Mouse (Mus musculus) gonadal fat pad, adult 2 months (tissue): Measurements from ENCODE around the gene Sertad4. TPM values are rescaled to one million over a fixed set of nuclear protein-coding genes. Genes with fewer than 3 reads are reported as not detected.

ENCODE experiments used
- DNase-seq: peaks from one replicate; pipeline ENCODE4 v3.0.0-alpha.2; 2012; ENCODE audit warnings: low read depth
- polyA plus RNA-seq: library from polyadenylated mRNA; depleted of rRNA; stranded (reverse); fragments of >200 nt; gene quantifications from 2 replicates; pipeline ENCODE4 v1.2.3, GENCODE M21; 2012; rRNA removed

Sertad4 gene
- polyA plus RNA-seq, 1 experiment = 4.3 TPM

GRCm38 (mm10) chr1:192806168-192807157 is 49.1 kb downstream of the Sertad4 start:
- DNase-seq = peak; percentile 69

- no peak for DNase-seq
Measured at GRCm38 (mm10) chr1:192800338-192800737, 55.2 kb downstream of the Sertad4 start.

- DNase-seq = no peak
Measured at GRCm38 (mm10) chr1:192799165-192799991, 56.2 kb downstream of the Sertad4 start.

DNA sequence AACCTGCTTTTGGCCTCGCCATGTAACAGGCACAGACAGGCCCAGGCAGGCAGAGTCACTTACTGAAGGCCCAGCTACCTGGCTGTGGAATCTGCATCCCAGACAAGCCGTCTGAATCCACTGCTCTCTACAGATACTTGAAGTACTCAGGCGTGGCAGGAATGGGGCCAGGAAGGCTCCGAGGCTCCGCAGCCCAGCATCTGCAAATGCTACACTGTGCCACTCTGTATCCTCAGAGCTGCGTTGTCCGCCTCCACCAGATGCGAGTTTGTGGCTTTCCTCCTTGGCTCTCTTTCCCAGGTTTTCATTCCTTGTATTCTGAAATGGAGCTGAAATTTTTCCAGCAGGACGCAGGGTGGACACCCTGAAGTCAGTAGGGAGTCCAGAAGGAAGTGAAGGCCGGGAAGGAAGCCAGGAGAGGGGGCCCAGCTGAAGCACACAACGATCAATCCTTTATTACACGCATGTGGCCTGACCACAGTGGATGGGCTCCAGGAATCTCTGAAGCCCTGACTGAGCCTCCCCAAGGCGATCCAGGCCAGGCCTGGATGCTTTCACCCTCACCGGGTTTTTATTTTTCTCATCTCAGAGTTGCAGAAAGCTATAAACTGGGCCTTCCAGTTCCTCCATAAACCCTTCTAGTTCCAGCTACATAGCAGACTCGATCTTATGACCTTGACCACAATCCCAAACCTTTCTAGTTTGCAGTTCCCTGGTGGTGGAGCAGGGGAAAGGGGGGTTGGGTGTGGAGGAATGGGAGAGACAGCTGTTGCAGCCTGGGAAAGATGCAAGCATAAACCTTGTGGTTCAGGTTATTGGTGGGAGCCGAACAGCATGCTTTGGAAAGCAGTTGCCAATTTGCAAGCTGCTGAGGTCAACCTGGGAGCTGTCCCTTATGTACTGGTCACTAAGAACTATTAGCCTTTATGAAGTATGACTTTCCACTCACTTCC is 57.1 kb downstream of the Sertad4 start:
- DNase-seq = no peak

GRCm38 (mm10) chr1:192797011-192797274 is 58.6 kb downstream of the Sertad4 start:
- DNase-seq = no peak

DNA sequence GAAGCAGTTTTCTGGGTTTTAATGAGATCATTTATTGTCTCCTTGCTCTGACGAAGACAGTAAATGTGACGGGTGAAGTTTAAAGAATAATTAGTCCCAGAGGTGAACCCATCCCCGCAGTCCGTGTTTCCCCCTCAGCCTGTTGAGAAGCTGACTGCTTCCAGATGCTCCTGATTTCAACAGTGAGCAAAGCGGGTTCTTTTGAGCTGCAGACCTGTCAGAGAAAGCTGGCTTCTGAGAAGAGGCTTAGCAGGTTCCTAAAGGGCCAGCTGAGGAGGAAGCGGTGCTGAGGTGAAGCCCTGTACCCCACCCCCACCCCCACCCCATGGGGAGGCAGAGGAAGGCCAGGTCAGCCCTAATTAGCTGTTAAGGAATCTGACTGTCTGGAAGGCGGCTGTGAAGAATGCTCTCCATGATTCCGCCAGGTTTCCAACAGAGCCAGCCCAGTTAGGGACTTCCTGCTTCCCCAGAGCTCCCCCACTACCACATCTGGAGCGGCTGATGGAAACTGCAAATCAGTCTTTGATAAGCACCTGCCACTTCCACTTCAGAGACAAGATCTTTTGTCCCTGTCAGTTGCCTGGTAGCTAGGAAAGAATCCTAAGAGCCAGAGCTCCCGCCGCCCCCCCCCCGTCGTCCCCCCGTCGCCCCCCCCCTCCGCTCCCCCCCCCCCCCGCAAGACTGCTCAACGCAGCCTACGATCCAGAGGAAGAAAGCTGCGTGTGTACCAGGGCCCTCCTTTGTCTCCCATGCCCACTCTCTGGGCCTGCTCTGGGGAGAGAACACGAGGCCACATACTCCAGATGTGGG is 59.1 kb downstream of the Sertad4 start:
- no peak for DNase-seq

GRCm38 (mm10) chr1:192794957-192795745 is 60.4 kb downstream of the Sertad4 start:
- no peak for DNase-seq

Other genes with a start within 250 kb of the Sertad4 start
- gene Hhat, start 84.5 kb downstream of the Sertad4 start, polyA plus RNA-seq = 6.0 and 6.8 TPM in 2 replicates
- gene Syt14, start 180.0 kb upstream of the Sertad4 start, polyA plus RNA-seq = 0.23 and 0.37 TPM in 2 replicates